Mouse (Mus musculus) spleen, adult 2 months (tissue): ENCODE data around the gene Abca13.

ENCODE experiments used
- CTCF ChIP-seq: fragments of 200-500 bp; IDR thresholded peaks from 2 replicates; pipeline ENCODE4 v1.5.1; 2011; ENCODE audit warnings: mild to moderate bottlenecking, inconsistent platforms; ENCODE audit not compliant: insufficient read depth, insufficient read length, insufficient replicate concordance; ENCODE audit errors: extremely low read depth
- POLR2A ChIP-seq: fragments of 200-500 bp; IDR thresholded peaks from 2 replicates; pipeline ENCODE4 v1.6.1; 2011; ENCODE audit warnings: low read depth, low read length, inconsistent platforms

DNA sequence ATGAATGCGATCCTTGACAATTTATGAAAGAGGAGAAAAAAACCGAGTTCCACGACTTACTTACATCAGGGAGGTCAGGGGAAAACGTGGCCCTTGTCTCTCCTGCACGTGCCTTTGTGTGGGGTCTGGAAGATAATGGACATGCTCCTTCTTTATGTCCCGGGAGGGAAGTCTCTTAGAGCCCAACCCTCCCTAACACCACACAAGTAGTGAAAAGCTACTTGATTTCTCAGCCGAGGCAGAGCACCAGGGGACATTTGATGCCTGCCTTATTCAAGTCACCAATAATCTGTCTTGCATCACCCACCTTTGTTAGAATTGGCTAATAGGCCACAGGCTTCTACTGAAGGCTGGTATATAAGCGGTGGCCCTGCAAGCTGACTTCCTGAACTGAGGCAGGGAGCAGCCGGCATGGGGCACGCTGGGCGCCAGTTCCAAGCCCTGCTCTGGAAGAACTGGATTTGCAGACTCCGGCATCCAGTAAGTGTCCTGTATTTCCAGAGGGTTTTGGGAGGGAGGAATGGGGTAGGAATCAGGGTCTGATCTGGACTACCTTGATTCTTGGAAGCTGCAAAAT is at the start of gene Abca13:
- TF ChIP-seq CTCF = no peak
- TF ChIP-seq POLR2A = no peak
